Mouse (Mus musculus) kidney, adult 11 months (tissue): Measurements from ENCODE around the gene Timm10b.

Source experiments
- DNase-seq: peaks from one replicate; pipeline ENCODE4 v3.0.0; 2022

The Timm10b gene

GRCm38 (mm10) chr7:105641936-105642335 lies 2.1 kb downstream of the Timm10b start:
- no peak for DNase-seq

GRCm38 (mm10) chr7:105650639-105651435 lies 11.0 kb downstream of the Timm10b start, which contains the start of gene Dnhd1:
Dnhd1 (plus strand) TSS chr7:105650827.
- DNase-seq, result peak; percentile 92

GRCm38 (mm10) chr7:105685541-105686197 lies 45.8 kb downstream of the Timm10b start:
- no peak for DNase-seq

- no peak for DNase-seq
These were observed 51.0 kb downstream of the Timm10b start for GRCm38 (mm10) chr7:105690875-105691274.
